Mouse (Mus musculus) ES-E14 (cell line): Measurements from ENCODE around the gene Tbc1d17. TPM values are rescaled to one million over a fixed set of nuclear protein-coding genes. Genes with fewer than 3 reads are reported as not detected.
A peak's percentile ranks its signal among the peaks of the same experiment; 100 is the strongest.

Source experiments
- DNase-seq: peaks from one replicate; pipeline ENCODE4 v3.0.0-alpha.2; 2013; ENCODE audit warnings: low read depth, low spot score
- H3K27ac ChIP-seq: 2 replicates; pipeline ENCODE4 v1.5.1; 2012; ENCODE audit warnings: low read depth, mild to moderate bottlenecking, low read length, moderate library complexity, mixed read lengths; ENCODE audit not compliant: poor library complexity, insufficient read depth, severe bottlenecking
- H3K36me3 ChIP-seq: 2 replicates; pipeline ENCODE4 v1.6.1; 2012; ENCODE audit warnings: mild to moderate bottlenecking, low read length, moderate library complexity, mixed read lengths; ENCODE audit not compliant: control insufficient read depth, poor library complexity, insufficient read depth, severe bottlenecking
- H3K4me1 ChIP-seq, 2 experiments: fragments of 150-350 bp in 1 of 2; sonication (generic) in 1 of 2; 2 replicates each; pipeline ENCODE4 v1.6.1; 2012; ENCODE audit warnings: low read length in 2 of 2, mild to moderate bottlenecking in 1 of 2, mixed read lengths in 1 of 2; ENCODE audit not compliant: control insufficient read depth in 2 of 2, insufficient read depth in 2 of 2, poor library complexity in 1 of 2
- H3K4me3 ChIP-seq, 2 experiments: fragments of 150-350 bp in 1 of 2; sonication (generic) in 1 of 2; 2 replicates each; pipeline ENCODE4 v1.5.1; 2012; ENCODE audit warnings: low read length in 2 of 2, low read depth in 1 of 2, mild to moderate bottlenecking in 1 of 2, mixed read lengths in 1 of 2; ENCODE audit not compliant: insufficient read depth in 1 of 2, poor library complexity in 1 of 2, severe bottlenecking in 1 of 2
- H3K9ac ChIP-seq: 2 replicates; pipeline ENCODE4 v1.6.1; 2012; ENCODE audit warnings: low read depth, mild to moderate bottlenecking, low read length, mixed read lengths; ENCODE audit not compliant: poor library complexity, insufficient read depth, severe bottlenecking
- H3K9me3 ChIP-seq: fragments of 150-350 bp; sonication (generic); 2 replicates; pipeline ENCODE4 v1.6.1; 2012; ENCODE audit warnings: low read depth, mild to moderate bottlenecking, low read length; ENCODE audit not compliant: control insufficient read depth, insufficient read depth
- CHD2 ChIP-seq: IDR thresholded peaks from 2 replicates; pipeline ENCODE4 v1.6.1; 2014; ENCODE audit warnings: mild to moderate bottlenecking, low read depth, low read length, inconsistent platforms
- HCFC1 ChIP-seq: IDR thresholded peaks from 2 replicates; pipeline ENCODE4 v1.6.1; 2012; ENCODE audit warnings: low read length, inconsistent platforms, borderline replicate concordance; ENCODE audit not compliant: insufficient read depth
- MAFK ChIP-seq: IDR thresholded peaks from 2 replicates; pipeline ENCODE4 v1.6.1; 2014; ENCODE audit warnings: mild to moderate bottlenecking, low read depth, low read length, inconsistent platforms; ENCODE audit not compliant: insufficient read depth
- ZC3H11A ChIP-seq: IDR thresholded peaks from 2 replicates; pipeline ENCODE4 v1.6.1; 2012; ENCODE audit warnings: low read depth, mild to moderate bottlenecking, inconsistent platforms, low read length, borderline replicate concordance
- ZNF384 ChIP-seq: IDR thresholded peaks from 2 replicates; pipeline ENCODE4 v1.6.1; 2012; ENCODE audit warnings: low read depth, low read length, inconsistent platforms
- in situ Hi-C, 2 experiments: fragments of 600-800 bp; cut with MboI; formaldehyde crosslinking; loops; one replicate each; pipeline ENCODE4 v1.15.1; 2025; ENCODE audit warnings: low sequenced_read_pairs in 2 of 2, inconsistent platforms in 1 of 2; ENCODE audit not compliant: unreplicated experiment in 2 of 2
- total RNA-seq: library from RNA; depleted of rRNA; stranded (reverse); fragments of 300-350 nt; gene quantifications from 2 replicates; pipeline ENCODE4 v1.2.3, GENCODE M21; 2012

Gene Tbc1d17
- total RNA-seq, 1 experiment: 31.5 TPM

GRCm38 (mm10) chr7:44815721-44816469 is 33.0 kb downstream of the Tbc1d17 start, which contains the start of the genes Nup62 and Il4i1:
Gene Nup62, plus strand, starts transcription at chr7:44816088.
Gene Il4i1, plus strand, starts transcription at chr7:44816387.
- in situ Hi-C loops: no loop called here
- Histone ChIP-seq H3K9me3 (no peaks in the 10 kb centered on the region), H3K4me3 (peak within 1 kb of the TSS; percentile 94 to 99), H3K4me1 (peaks cover 3 to 21% of the 10 kb centered on the region in 2 experiments; a peak in 3 of 4 replicates), H3K36me3 (peaks cover 19% of the 10 kb centered on the region; the same call in 1 of the 2 replicates), H3K27ac (peak within 1 kb of the TSS; percentile 100), H3K9ac (peak within 1 kb of the TSS; percentile 100)
- peak; percentile 99 for DNase-seq
- peak; percentile 90 for TF ChIP-seq CHD2
- 0 out of 2 replicates have a peak, but pooled peaks have one; percentile 24 for TF ChIP-seq HCFC1
- TF ChIP-seq ZNF384: no peak

GRCm38 (mm10) chr7:44814952-44815553 is 33.8 kb downstream of the Tbc1d17 start:
- H3K36me3 ChIP-seq: peaks cover 14% of the 10 kb centered on the region; the same call in 1 of the 2 replicates
- TF ChIP-seq CHD2 (no peak), MAFK (no peak), HCFC1 (no peak), ZNF384 (no peak), ZC3H11A (no peak)
- H3K9me3 ChIP-seq: no peaks in the 10 kb centered on the region
- peak overlapping the region; percentile 64; the same call in 1 of the 2 replicates for H3K9ac ChIP-seq
- no peak for DNase-seq
- in situ Hi-C loops: no loop called here
- peaks cover 2 to 15% of the 10 kb centered on the region in 2 experiments; a peak in 3 of 4 replicates for H3K4me1 ChIP-seq
- H3K27ac ChIP-seq: peak overlapping the region; percentile 6; the same call in 1 of the 2 replicates
- peak overlapping the region; percentile 44 to 75 for H3K4me3 ChIP-seq

- H3K4me3 ChIP-seq: no peak overlapping the region
- peaks cover 0 to 9% of the 10 kb centered on the region in 2 experiments; a peak in 2 of 4 replicates for H3K4me1 ChIP-seq
- no peak overlapping the region for H3K27ac ChIP-seq
- TF ChIP-seq MAFK: no peak
- no peak for TF ChIP-seq HCFC1
- no peak for TF ChIP-seq CHD2
- no peak for TF ChIP-seq ZNF384
- TF ChIP-seq ZC3H11A: no peak
- in situ Hi-C loops: no loop called here
- H3K9me3 ChIP-seq: no peaks in the 10 kb centered on the region
- no peak overlapping the region for H3K9ac ChIP-seq
- peaks cover 9% of the 10 kb centered on the region; the same call in 1 of the 2 replicates for H3K36me3 ChIP-seq
- no peak for DNase-seq
Observed at GRCm38 (mm10) chr7:44814423-44814822, 34.5 kb downstream of the Tbc1d17 start.

GRCm38 (mm10) chr7:44813985-44814384 is 34.9 kb downstream of the Tbc1d17 start:
- TF ChIP-seq HCFC1 (no peak), CHD2 (no peak), MAFK (no peak), ZNF384 (no peak), ZC3H11A (no peak)
- Histone ChIP-seq H3K4me1 (peaks cover 0 to 7% of the 10 kb centered on the region in 2 experiments; a peak in 2 of 4 replicates), H3K36me3 (peaks cover 9% of the 10 kb centered on the region; the same call in 1 of the 2 replicates), H3K9ac (no peak overlapping the region), H3K27ac (no peak overlapping the region), H3K9me3 (no peaks in the 10 kb centered on the region), H3K4me3 (no peak overlapping the region)
- in situ Hi-C loops: no loop called here
- DNase-seq: no peak
